Mouse (Mus musculus): Measurements from ENCODE around the gene Rlf.

DNA sequence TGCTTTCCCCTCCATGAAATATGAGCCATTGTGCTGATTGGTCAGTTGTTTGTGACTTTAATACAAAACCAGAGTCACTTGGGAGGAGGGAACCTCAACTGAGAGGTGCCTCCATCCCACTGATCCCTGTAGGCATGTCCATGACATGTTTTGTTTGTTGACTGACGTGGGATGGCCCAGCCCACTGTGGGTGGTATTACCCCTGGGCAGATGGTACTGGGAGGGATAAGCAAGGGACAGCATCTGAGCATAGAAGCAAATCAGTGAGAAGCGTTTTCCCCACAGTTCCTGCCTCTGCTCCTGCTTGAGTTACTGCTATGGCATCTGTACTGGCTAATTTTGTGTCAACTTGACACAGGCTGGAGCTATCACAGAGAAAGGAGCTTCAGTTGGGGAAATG lies 1.3 kb upstream of the Rlf start:
- TF ChIP-seq POLR2A (IDR thresholded peaks at IDR 0.05; ENCODE audit: low read depth, low read length): no peak
- TF ChIP-seq CTCF (IDR thresholded peaks at IDR 0.05; ENCODE audit: extremely low read depth, insufficient read depth, insufficient read length, insufficient replicate concordance): no peak
